Mouse (Mus musculus): Measurements from ENCODE around the gene Fem1a. TPM values are rescaled to one million over a fixed set of nuclear protein-coding genes. Genes with fewer than 3 reads are reported as not detected.

The Fem1a gene
- total RNA-seq, 2 experiments from 2014 or later = 133 to 135 TPM

DNA sequence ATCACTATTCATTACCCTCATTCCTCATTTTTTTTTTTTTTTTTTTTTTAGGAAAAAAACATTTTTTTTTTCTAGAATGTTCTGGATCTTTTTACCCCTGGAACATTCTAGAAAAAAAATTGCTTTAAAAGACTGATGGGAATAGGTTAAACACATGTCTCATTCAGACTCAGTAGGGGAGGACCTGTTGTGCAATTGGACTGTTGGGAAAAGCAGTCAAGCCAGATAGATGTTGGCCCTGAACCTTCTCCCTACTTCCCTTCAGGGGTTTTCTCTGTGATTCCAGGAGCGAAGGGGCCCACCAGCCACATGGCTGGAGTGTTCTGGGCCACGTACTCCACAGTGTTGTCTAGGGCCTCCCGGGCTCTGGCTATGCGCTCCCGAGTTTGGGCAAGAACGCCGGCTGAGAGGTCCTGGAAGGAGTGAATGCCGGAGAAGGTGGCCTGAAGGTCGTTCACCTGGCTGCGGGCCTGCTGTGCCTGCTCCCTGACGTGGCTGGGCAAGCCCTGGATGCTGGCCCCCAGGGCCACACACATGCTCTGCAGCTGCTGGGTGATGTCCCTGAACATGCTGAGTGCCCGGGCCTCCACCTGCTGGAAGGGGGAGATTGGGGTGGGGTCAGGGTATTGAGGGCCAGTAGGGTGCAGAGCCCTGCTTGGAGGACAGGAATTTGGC, 23.0 kb downstream of the Fem1a start:
- DNase-seq = peak; percentile 70

DNA sequence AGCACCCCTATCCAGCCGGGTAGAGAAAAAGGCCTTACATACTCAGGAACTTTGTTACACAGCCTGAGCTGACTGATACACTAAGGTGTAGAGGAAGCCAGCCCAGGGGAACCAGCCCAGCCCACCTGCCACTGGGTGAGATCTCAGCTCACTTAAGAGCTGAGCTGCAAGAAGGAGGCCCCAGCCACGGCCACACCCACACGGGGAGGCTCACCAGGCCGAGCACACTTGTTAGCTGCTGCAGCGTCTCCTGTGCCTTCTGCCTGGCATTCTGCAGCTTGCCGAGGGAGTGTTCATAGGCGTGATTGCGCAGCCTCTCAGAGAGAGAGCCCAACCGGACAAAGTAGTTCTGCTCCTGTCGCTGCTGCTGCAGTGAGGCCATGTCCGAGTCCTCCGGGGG, 24.6 kb downstream of the Fem1a start:
- no peak for DNase-seq

DNA sequence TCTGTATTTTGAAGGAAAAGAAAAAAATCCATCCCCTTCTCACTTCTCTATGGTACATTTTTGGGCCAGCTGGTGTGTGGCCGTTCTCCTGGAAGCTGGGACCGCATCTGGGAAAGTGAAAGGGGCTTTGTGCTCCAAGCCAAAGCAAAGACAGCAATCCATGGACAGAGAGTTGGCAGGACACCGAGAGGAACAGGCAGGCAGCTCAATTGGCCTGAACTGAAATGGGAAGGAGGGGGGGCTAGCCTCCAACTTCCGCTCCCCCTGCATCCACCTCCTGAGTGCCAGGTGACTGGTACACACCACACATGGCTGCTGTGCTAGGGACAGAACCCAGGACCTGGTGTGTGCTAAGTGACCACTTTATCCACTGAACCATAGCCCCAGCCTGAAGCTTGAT, 26.2 kb downstream of the Fem1a start:
- no peak for DNase-seq

DNA sequence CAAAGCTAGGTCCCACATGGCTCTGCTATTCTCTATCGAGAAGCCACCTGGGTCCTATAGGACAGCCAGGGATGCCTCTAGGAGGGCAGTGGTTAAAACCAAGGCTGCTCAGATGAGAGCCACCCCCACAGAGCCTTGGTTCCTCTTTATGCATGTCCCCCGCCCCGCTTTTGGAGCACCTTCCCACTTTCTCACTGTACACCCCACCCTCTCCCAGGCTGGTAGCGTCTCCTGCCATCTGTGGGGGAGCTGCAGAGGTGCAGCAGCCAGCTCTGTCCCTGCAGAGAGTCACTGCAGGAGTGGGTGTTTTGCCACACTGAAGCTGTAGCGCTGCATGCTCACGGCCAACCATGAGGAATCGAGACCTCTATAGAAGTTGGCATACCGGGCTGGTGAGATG, 26.7 kb downstream of the Fem1a start:
- no peak for DNase-seq

- DNase-seq = peak; percentile 41
These were observed 29.4 kb downstream of the Fem1a start for GRCm38 (mm10) chr17:56285995-56286394.

GRCm38 (mm10) chr17:56287830-56288229, 31.2 kb downstream of the Fem1a start:
- no peak for DNase-seq

DNA sequence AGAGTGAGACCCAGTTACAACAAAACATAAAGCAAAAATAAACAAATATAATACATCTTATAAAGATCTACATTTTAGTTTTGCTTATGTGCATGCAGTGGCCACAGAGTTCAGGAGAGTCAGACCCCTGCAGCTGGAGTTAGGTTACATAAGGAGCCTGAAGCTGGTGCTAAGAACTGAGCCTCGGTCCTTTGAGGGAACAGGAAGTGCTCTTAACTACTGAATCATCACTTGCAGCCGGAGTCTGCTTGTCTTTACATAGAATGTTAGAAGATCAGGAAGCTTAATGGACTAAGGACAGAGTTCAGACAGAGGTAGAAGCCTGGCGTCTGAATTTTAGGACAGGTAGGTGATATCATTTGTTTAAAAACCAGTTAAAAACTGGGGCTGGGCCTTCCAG, 32.3 kb downstream of the Fem1a start:
- no peak for DNase-seq

DNA sequence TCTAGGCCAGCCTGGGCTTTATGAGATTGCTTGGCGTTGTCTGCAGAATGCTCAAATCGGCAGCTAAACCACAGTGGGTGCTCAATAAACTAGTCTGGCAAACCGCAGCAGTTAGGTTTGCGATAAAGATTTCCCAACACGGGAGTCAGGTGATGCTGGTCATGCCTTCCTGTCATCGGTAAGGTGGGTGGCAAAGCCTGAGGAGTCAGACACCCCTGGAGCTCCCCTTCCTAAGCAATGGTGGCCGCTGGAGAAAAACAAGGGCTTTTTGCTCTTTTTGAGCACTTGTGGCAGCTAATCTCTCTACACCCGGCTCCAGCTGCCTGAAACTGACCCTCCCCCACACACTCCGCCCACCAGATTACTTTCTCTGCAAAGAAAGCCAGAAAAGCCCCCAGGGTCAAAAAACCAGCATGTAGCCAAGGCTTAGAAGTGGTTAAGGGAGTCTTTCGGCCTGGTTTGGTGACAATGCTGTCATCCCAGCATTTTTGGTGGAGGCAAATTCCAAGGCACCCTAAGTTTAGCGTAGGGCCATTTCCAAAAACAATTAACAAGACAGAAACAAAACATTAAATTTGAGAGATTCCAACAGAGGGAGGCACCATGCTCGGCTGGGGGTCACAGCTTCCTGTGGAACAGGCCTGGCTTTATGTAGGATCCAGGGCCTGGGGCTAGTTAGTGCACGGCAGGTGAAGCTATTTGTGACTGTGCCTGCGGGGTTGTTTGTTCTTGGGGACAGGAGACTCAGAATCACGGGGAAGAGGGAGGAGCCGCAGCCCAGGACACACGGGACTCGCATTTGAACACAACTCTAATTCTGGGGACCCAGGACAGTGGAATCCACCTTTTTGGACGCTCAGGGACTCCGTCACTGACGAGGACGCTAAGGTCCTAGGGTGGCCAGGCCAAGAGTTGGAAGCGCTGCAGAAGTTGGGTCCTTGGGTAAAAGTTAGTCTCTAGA, 33.0 kb downstream of the Fem1a start:
- peak; percentile 30 for DNase-seq

DNA sequence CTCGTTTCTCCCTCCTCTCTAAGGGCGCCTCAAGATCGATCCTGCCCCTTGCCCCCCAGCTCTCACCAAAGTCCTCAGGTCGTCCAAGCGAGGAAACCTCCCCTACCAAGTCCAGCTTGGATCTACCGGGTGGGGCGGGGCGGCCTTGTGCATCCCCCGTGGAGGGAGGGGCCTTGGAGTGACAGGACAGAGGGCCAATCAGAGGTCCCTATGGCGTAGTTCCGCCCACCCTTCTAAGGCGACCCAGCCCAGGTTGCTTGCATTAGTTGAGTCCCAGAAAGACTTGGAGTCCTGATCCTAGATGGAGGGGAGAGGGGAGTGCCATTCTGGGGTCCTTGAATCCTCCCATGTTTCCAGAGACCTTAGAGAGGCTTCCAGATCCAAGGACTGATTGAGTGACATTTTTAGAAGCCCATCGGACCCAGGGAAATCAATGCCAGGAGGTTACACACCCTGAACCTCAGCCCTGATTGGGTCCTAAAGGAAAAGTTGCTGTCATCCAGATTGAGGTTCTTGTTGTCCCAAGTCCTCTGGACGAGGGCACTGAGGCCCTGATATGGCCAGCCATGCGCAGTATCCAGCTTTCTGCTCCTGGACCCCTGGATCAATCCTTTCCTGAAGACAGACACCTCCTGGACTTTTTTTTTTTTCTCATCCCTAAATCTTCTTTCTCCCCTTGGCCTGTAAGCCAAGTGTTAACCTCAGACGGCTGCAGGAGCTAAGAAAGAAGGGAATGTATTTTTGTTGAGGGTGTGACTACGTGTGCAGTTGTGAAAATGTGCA, 34.0 kb downstream of the Fem1a start:
- peak; percentile 95 for DNase-seq

- peak; percentile 91 for DNase-seq
These were observed 34.5 kb downstream of the Fem1a start for GRCm38 (mm10) chr17:56291171-56291511.

DNA sequence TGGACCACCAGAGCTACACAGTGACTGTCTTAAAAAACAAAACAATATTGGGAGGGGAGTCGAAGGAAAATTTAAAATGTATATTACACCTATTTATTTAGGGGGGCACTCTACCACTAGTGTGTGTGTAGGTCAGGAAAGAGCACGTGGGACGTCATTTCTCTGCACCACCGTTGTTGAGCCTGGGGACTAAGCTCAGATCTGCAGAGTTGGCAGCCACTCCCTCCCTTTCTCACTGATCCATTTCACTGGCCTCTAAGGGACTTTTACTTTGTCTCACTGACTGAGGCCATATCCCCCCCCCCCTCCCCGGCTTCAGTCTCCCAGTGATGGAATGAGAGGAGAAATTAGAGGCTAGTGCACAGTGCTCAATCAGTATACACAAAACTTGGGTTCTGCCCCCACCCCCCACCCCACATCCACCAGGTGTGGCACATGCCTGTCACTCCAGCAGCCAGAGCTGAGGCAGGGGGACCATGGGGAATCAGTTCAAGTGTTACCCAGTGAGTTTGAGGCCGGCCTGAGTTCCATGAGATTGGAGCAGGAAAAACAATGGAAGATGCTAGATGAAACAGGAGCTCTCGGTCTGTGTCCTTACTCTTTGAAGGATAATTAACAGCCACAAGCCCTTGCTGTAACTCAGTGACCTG, 35.3 kb downstream of the Fem1a start:
- DNase-seq = no peak

- peak; percentile 87 for DNase-seq
These were observed 36.1 kb downstream of the Fem1a start, which contains the start of gene Plin3 for GRCm38 (mm10) chr17:56292531-56293222. Plin3 (minus strand) TSS chr17:56292873.

- DNase-seq = no peak
These were observed 36.7 kb downstream of the Fem1a start for GRCm38 (mm10) chr17:56293291-56293690.

- no peak for DNase-seq
These were observed 37.6 kb downstream of the Fem1a start for GRCm38 (mm10) chr17:56294241-56294640.

- no peak for DNase-seq
These were observed 39.6 kb downstream of the Fem1a start for GRCm38 (mm10) chr17:56296201-56296600.

- DNase-seq = no peak
These were observed 41.6 kb downstream of the Fem1a start for GRCm38 (mm10) chr17:56298238-56298637.

- DNase-seq = no peak
These were observed 43.6 kb downstream of the Fem1a start, which contains the start of gene Arrdc5 for GRCm38 (mm10) chr17:56300186-56300585. Arrdc5 (minus strand) TSS chr17:56300286.

DNA sequence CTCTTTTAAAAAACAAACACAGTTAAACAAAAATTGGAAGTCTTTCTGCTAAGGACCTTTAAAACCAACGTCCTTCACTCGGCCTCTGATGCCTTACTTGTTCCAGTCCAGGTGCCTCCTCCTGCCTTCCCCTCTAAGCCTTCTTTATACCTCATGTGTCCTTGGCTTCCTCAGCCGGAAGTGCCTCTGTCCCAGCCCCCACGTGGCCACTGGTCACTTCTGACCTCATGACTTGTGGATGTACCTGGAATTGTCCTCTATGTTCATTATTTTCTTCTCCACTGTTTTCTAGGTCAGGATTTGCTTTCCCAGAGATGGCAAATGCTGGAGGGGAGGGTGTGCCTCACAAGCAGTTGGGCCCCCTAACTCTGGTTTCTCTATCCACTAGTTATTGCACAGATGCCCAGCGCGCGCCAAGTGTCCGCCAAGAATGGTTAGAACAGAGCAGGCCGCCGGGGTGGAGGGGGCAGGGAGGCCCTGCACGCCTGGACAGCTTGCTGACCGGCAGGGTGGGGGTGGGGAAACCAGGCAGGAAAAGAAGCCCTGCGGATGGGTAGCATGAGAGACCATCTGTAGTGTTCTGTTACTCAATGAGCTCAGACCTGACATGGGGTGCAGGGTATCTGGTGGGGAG, 45.9 kb downstream of the Fem1a start:
- DNase-seq = no peak

GRCm38 (mm10) chr17:56303160-56303846, 46.7 kb downstream of the Fem1a start, which contains the start of gene Uhrf1:
Uhrf1 (plus strand) TSS chr17:56303321.
- DNase-seq = peak; percentile 70

Data from gastrocnemius, postnatal 25 days (tissue).